Mouse (Mus musculus) liver, postnatal 0 days (tissue): ENCODE measurements around the gene Ptpn7.

Source experiments
- CTCF ChIP-seq: sonication (generic); IDR thresholded peaks from 2 replicates; pipeline ENCODE4 v1.5.1; 2016; ENCODE audit warnings: antibody characterized with exemption, low read depth
- EP300 ChIP-seq: IDR thresholded peaks from 2 replicates; pipeline ENCODE4 v1.6.1; 2016; ENCODE audit warnings: antibody characterized with exemption, low read depth, mild to moderate bottlenecking

- TF ChIP-seq EP300 (no peak), CTCF (no peak)
Measured at GRCm38 (mm10) chr1:135131034-135131433, 1.5 kb upstream of the Ptpn7 start.
